Mouse (Mus musculus) liver, embryonic 14.5 days (tissue): ENCODE results near the gene Zmynd11. TPM values are rescaled to one million over a fixed set of nuclear protein-coding genes. Genes with fewer than 3 reads are reported as not detected.
A peak's percentile ranks its signal among the peaks of the same experiment; 100 is the strongest.

ENCODE experiments used
- ATAC-seq: fragments of 200-750 bp; cut with Nextera tagmentation; 2 replicates; pipeline ENCODE4 v1.8.0; 2017; ENCODE audit warnings: moderate number of reproducible peaks, mild to moderate bottlenecking, moderate library complexity; ENCODE audit not compliant: insufficient read depth
- DNase-seq, 3 experiments: peaks; one replicate each; pipeline ENCODE4 v3.0.0-alpha.2; 2012 to 2013; ENCODE audit warnings: low read depth in 3 of 3, low spot score in 3 of 3
- H3K27ac ChIP-seq: fragments of 300-500 bp; sonication (generic); 2 replicates; pipeline ENCODE4 v1.5.1; 2014; ENCODE audit warnings: moderate library complexity, mild to moderate bottlenecking, control low read depth, inconsistent platforms
- H3K27me3 ChIP-seq: fragments of 300-500 bp; sonication (generic); 2 replicates; pipeline ENCODE4 v1.6.1; 2014; ENCODE audit warnings: mild to moderate bottlenecking, low read length, moderate library complexity; ENCODE audit not compliant: control insufficient read depth, insufficient read depth
- H3K36me3 ChIP-seq: fragments of 300-500 bp; sonication (generic); replicated peaks from 2 replicates; pipeline ENCODE4 v1.6.1; 2014; ENCODE audit warnings: low read depth; ENCODE audit not compliant: control insufficient read depth, insufficient read depth
- H3K4me1 ChIP-seq, 2 experiments: fragments of 200-500 bp in 1 of 2; fragments of 300-500 bp in 1 of 2; sonication (generic) in 1 of 2; replicated peaks; 2 replicates each; pipeline ENCODE4 v1.6.1; 2012 to 2014; ENCODE audit warnings: antibody characterized with exemption in 1 of 2, inconsistent platforms in 1 of 2, low read length in 1 of 2; ENCODE audit not compliant: control insufficient read depth in 2 of 2, insufficient read depth in 2 of 2
- H3K4me2 ChIP-seq: fragments of 300-500 bp; sonication (generic); 2 replicates; pipeline ENCODE4 v1.6.1; 2014; ENCODE audit warnings: low read depth, mild to moderate bottlenecking, control low read depth, moderate library complexity
- H3K4me3 ChIP-seq, 2 experiments: fragments of 200-500 bp in 1 of 2; fragments of 300-500 bp in 1 of 2; sonication (generic) in 1 of 2; 2 replicates each; pipeline ENCODE4 v1.5.1; 2012 to 2014; ENCODE audit warnings: low read depth in 2 of 2, low read length in 2 of 2, mild to moderate bottlenecking in 2 of 2, control low read depth in 1 of 2, inconsistent platforms in 1 of 2, moderate library complexity in 1 of 2; ENCODE audit not compliant: insufficient read depth in 1 of 2
- H3K9ac ChIP-seq: fragments of 300-500 bp; sonication (generic); replicated peaks from 2 replicates; pipeline ENCODE4 v1.6.1; 2014; ENCODE audit warnings: mild to moderate bottlenecking, control low read depth, moderate library complexity
- H3K9me3 ChIP-seq: fragments of 300-500 bp; sonication (generic); 2 replicates; pipeline ENCODE4 v1.6.1; 2016; ENCODE audit warnings: low read length, mixed read lengths; ENCODE audit not compliant: control insufficient read depth
- CTCF ChIP-seq: IDR thresholded peaks from 2 replicates; pipeline ENCODE4 v1.5.1; 2016; ENCODE audit warnings: antibody characterized with exemption, low read depth, control low read depth
- EP300 ChIP-seq: IDR thresholded peaks from 2 replicates; pipeline ENCODE4 v1.6.1; 2016; ENCODE audit warnings: antibody characterized with exemption, low read depth
- WGBS: fragments of 180-500 bp; shearing (Covaris S2); extraction: QIAGEN DNeasy Blood & Tissue Kit; methylation state at CpG from one replicate; pipeline ENCODE4 v1.1.7; 2014; ENCODE audit not compliant: insufficient replicate concordance; 5-methylcytosine and 5-hydroxymethylcytosine counted together
- polyA plus RNA-seq, 2 experiments: library from polyadenylated mRNA; depleted of rRNA in 1 of 2; stranded (reverse) in 1 of 2; unstranded in 1 of 2; fragments of >200 nt; fragmentation: Nextera tagmentation in 1 of 2; extraction: Ambion mirVana in 1 of 2; gene quantifications; 2 replicates each; pipeline versions ENCODE4 v1.2.1 to v1.2.3; 2012 to 2014

Zmynd11 gene
- polyA plus RNA-seq, 2 experiments = 17.7 to 21.2 TPM

- H3K4me3 ChIP-seq = no peak overlapping the region
- no peak for ATAC-seq
- H3K9ac ChIP-seq = no peak overlapping the region
- H3K27me3 ChIP-seq = no peaks in the 10 kb centered on the region
- H3K36me3 ChIP-seq = no peaks in the 10 kb centered on the region
- no peak overlapping the region for H3K4me2 ChIP-seq
- no peaks in the 10 kb centered on the region for H3K4me1 ChIP-seq
- DNase-seq = no peak
- no peak for TF ChIP-seq CTCF
- TF ChIP-seq EP300 = no peak
- no peak overlapping the region for H3K27ac ChIP-seq
- no peaks in the 10 kb centered on the region for H3K9me3 ChIP-seq
Measured at GRCm38 (mm10) chr13:9774077-9774476, 8.9 kb upstream of the Zmynd11 start.

GRCm38 (mm10) chr13:9767279-9767678, 2.1 kb upstream of the Zmynd11 start:
- H3K36me3 ChIP-seq = no peaks in the 10 kb centered on the region
- H3K27me3 ChIP-seq = peaks cover 5% of the 10 kb centered on the region; the same call in 1 of the 2 replicates
- no peak overlapping the region for H3K27ac ChIP-seq
- TF ChIP-seq EP300 (no peak), CTCF (no peak)
- H3K4me1 ChIP-seq = peaks cover 2 to 3% of the 10 kb centered on the region in 2 experiments; a peak in 3 of 4 replicates
- H3K9me3 ChIP-seq = no peaks in the 10 kb centered on the region
- 30% methylated on average over 5 of the region's 5 CpGs for WGBS
- no peak overlapping the region for H3K9ac ChIP-seq
- no peak overlapping the region for H3K4me3 ChIP-seq
- ATAC-seq (no peak), DNase-seq (no peak)
- H3K4me2 ChIP-seq = no peak overlapping the region

- 68% methylated on average over 1 of the region's 1 CpGs for WGBS
- Histone ChIP-seq H3K9ac (no peak overlapping the region), H3K4me2 (no peak overlapping the region), H3K36me3 (no peaks in the 10 kb centered on the region), H3K27ac (no peak overlapping the region), H3K9me3 (no peaks in the 10 kb centered on the region), H3K4me1 (peaks cover 3 to 4% of the 10 kb centered on the region in 2 experiments), H3K27me3 (peaks cover 5% of the 10 kb centered on the region; the same call in 1 of the 2 replicates), H3K4me3 (no peak overlapping the region)
- TF ChIP-seq EP300 = no peak
- TF ChIP-seq CTCF = no peak
- DNase-seq = no peak
- ATAC-seq = no peak
Measured at GRCm38 (mm10) chr13:9766497-9766896, 1.4 kb upstream of the Zmynd11 start.

GRCm38 (mm10) chr13:9765537-9765851, 364 bp upstream of the Zmynd11 start:
- Histone ChIP-seq H3K36me3 (no peaks in the 10 kb centered on the region), H3K4me2 (peak overlapping the region; percentile 75), H3K4me3 (peak overlapping the region in 1 of 2 experiments; percentile 72; a peak in 2 of 4 replicates), H3K9me3 (no peaks in the 10 kb centered on the region), H3K9ac (no peak overlapping the region; the same call in 1 of the 2 replicates), H3K27me3 (peaks cover 5% of the 10 kb centered on the region; the same call in 1 of the 2 replicates), H3K27ac (no peak overlapping the region), H3K4me1 (peaks cover 3 to 9% of the 10 kb centered on the region in 2 experiments)
- no peak for TF ChIP-seq EP300
- TF ChIP-seq CTCF = no peak
- 10% methylated on average over 4 of the region's 4 CpGs for WGBS
- DNase-seq (peak in 1 of 3 experiments; percentile 1), ATAC-seq (no peak)

- no peaks in the 10 kb centered on the region for H3K9me3 ChIP-seq
- DNase-seq (peak in 2 of 3 experiments; percentile 34), ATAC-seq (peak; percentile 77)
- H3K4me3 ChIP-seq = peak overlapping the region; percentile 72 to 89
- WGBS = under 1% methylated on average over 69 of the region's 111 CpGs
- H3K4me2 ChIP-seq = peak overlapping the region; percentile 75
- H3K27me3 ChIP-seq = peaks cover 5% of the 10 kb centered on the region; the same call in 1 of the 2 replicates
- H3K4me1 ChIP-seq = peaks cover 3 to 15% of the 10 kb centered on the region in 2 experiments
- H3K9ac ChIP-seq = peak overlapping the region; percentile 82
- no peak for TF ChIP-seq EP300
- no peak for TF ChIP-seq CTCF
- peak overlapping the region; percentile 24 for H3K27ac ChIP-seq
- H3K36me3 ChIP-seq = no peaks in the 10 kb centered on the region
Measured at GRCm38 (mm10) chr13:9763828-9764645, 1.1 kb downstream of the Zmynd11 start.
